Mouse (Mus musculus): ENCODE measurements at regions not wholly inside any gene's neighbourhood (a gene's known extent, or its start where the extent isn't known, plus 50 kb on each side); places are given as distances from the start of the nearest gene placed in this dataset.
"Not testable (repeated sequence)": the region's sequence is repeated elsewhere in the genome, so short reads cannot be mapped to it uniquely, and the experiment has no call there.

GRCm38 (mm10) chr13:39566491-39566890 is 605.8 kb upstream of the Slc35b3 start:
- no peak for DNase-seq (ENCODE audit: low spot score in 2 of 2)

- no peak for DNase-seq (ENCODE audit: low spot score in 2 of 2)
Measured at GRCm38 (mm10) chr13:39537724-39538440, 577.2 kb upstream of the Slc35b3 start.

GRCm38 (mm10) chr13:39526469-39526868 is 565.8 kb upstream of the Slc35b3 start:
- peak in 1 of 2 experiments; percentile 10 for DNase-seq (ENCODE audit: low spot score in 2 of 2)

- DNase-seq (ENCODE audit: low spot score in 2 of 2): peak in 1 of 2 experiments; percentile 4
Measured at GRCm38 (mm10) chr13:39523856-39524301, 563.2 kb upstream of the Slc35b3 start.

GRCm38 (mm10) chr13:39523246-39523850 is 562.7 kb upstream of the Slc35b3 start:
- DNase-seq (ENCODE audit: low spot score in 2 of 2): no peak

GRCm38 (mm10) chr13:39520846-39521245 is 560.2 kb upstream of the Slc35b3 start:
- no peak for DNase-seq (ENCODE audit: low spot score in 2 of 2)

GRCm38 (mm10) chr13:39516106-39516505 is 555.4 kb upstream of the Slc35b3 start:
- DNase-seq (ENCODE audit: low spot score in 2 of 2): no peak

GRCm38 (mm10) chr13:39489806-39490205 is 529.1 kb upstream of the Slc35b3 start:
- no peak for DNase-seq (ENCODE audit: low spot score in 2 of 2)

GRCm38 (mm10) chr13:39472621-39473020 is 511.9 kb upstream of the Slc35b3 start:
- DNase-seq (ENCODE audit: low spot score in 2 of 2): peak in 1 of 2 experiments; percentile 5

- DNase-seq (ENCODE audit: low spot score in 2 of 2): no peak
Measured at GRCm38 (mm10) chr13:39441799-39442198, 481.1 kb upstream of the Slc35b3 start.

GRCm38 (mm10) chr13:39440907-39441306 is 480.2 kb upstream of the Slc35b3 start:
- DNase-seq (ENCODE audit: low spot score in 2 of 2): peak; percentile 65 to 74

- DNase-seq (ENCODE audit: low spot score in 2 of 2): no peak
Measured at GRCm38 (mm10) chr13:39440336-39440735, 479.7 kb upstream of the Slc35b3 start.

- DNase-seq (ENCODE audit: low spot score in 2 of 2): no peak
Measured at GRCm38 (mm10) chr13:39427996-39428395, 467.3 kb upstream of the Slc35b3 start.

GRCm38 (mm10) chr13:39425944-39426343 is 465.3 kb upstream of the Slc35b3 start:
- no peak for DNase-seq (ENCODE audit: low spot score in 2 of 2)

GRCm38 (mm10) chr13:39418127-39418526 is 457.5 kb upstream of the Slc35b3 start:
- no peak for DNase-seq (ENCODE audit: low spot score in 2 of 2)

GRCm38 (mm10) chr13:39411471-39412251 is 451.0 kb upstream of the Slc35b3 start:
- no peak for DNase-seq (ENCODE audit: low spot score in 2 of 2)

GRCm38 (mm10) chr13:39392589-39392988 is 431.9 kb upstream of the Slc35b3 start:
- no peak for DNase-seq (ENCODE audit: low spot score in 2 of 2)

- not testable (repeated sequence) for DNase-seq (ENCODE audit: low spot score in 2 of 2)
Measured at GRCm38 (mm10) chr13:39392151-39392550, 431.5 kb upstream of the Slc35b3 start.

- DNase-seq (ENCODE audit: low spot score in 2 of 2): no peak
Measured at GRCm38 (mm10) chr13:39376677-39377076, 416.0 kb upstream of the Slc35b3 start.

- DNase-seq (ENCODE audit: low spot score in 2 of 2): no peak
Measured at GRCm38 (mm10) chr13:39376269-39376668, 415.6 kb upstream of the Slc35b3 start.

- no peak for DNase-seq (ENCODE audit: low spot score in 2 of 2)
Measured at GRCm38 (mm10) chr13:39372565-39372964, 411.9 kb upstream of the Slc35b3 start.

GRCm38 (mm10) chr13:39363637-39364036 is 403.0 kb upstream of the Slc35b3 start:
- DNase-seq (ENCODE audit: low spot score in 2 of 2): no peak
